Mouse (Mus musculus) 416B (cell line): ENCODE measurements around the gene Racgap1.
A peak's percentile ranks its signal among the peaks of the same experiment; 100 is the strongest.

Experiments
- DNase-seq: peaks from one replicate; pipeline ENCODE4 v3.0.0; 2011; ENCODE audit warnings: low read depth

The Racgap1 gene

GRCm38 (mm10) chr15:99589704-99590103 lies 61.8 kb downstream of the Racgap1 start:
- DNase-seq = no peak

GRCm38 (mm10) chr15:99589237-99589636 lies 62.2 kb downstream of the Racgap1 start:
- peak; percentile 26 for DNase-seq

- no peak for DNase-seq
Measured at GRCm38 (mm10) chr15:99586525-99586924, 64.9 kb downstream of the Racgap1 start.

- peak; percentile 63 for DNase-seq
Measured at GRCm38 (mm10) chr15:99585741-99586140, 65.7 kb downstream of the Racgap1 start.

GRCm38 (mm10) chr15:99584407-99585202 lies 66.9 kb downstream of the Racgap1 start:
- DNase-seq = peak; percentile 48

- no peak for DNase-seq
Measured at GRCm38 (mm10) chr15:99583463-99584344, 67.8 kb downstream of the Racgap1 start.

GRCm38 (mm10) chr15:99578802-99579485 lies 72.5 kb downstream of the Racgap1 start, which contains the start of gene Aqp2:
TSS of gene Aqp2 (plus strand) at chr15:99579055.
- no peak for DNase-seq
